ENCODE assay signal across 20 mouse cellular contexts in genomic region chr9:109008081-109008480, GRCm38 (mm10). TPM values are rescaled to one million over a fixed set of nuclear protein-coding genes. Genes with fewer than 3 reads are reported as not detected.
DNase-seq lines count a peak whose midpoint lies in the region; ATAC-seq and TF ChIP-seq lines count a peak whose summit lies in the region.
"Had no signal": no experiment of that assay in that cellular context is flagged by ENCODE, and none has a peak within 500 bp of the region (broad histone marks: within the 10 kb centered on the region; RNA-seq: fewer than 3 reads in every experiment).

No protein-coding gene starts in this region.

- TF ChIP-seq CTCF in left cerebral cortex, adult 2 months (IDR thresholded peaks at IDR 0.05) = no peak

- no peak overlapping the region for H3K9ac ChIP-seq in forebrain, embryonic 14.5 days (ENCODE audit: low read length)
- H3K9ac ChIP-seq in heart, embryonic 11.5 days (ENCODE audit: low read depth, low read length) = no peak overlapping the region
- H3K9ac ChIP-seq: forebrain, embryonic 15.5 days had no signal

- no peak overlapping the region for H3K4me3 ChIP-seq in forebrain, embryonic 10.5 days
- H3K4me3 ChIP-seq in forebrain, embryonic 14.5 days (ENCODE audit: low read depth, low read length) = no peak overlapping the region
- H3K4me3 ChIP-seq in heart, embryonic 10.5 days = no peak overlapping the region
- H3K4me3 ChIP-seq in heart, embryonic 11.5 days (ENCODE audit: low read depth, low read length) = no peak overlapping the region
- H3K4me3 ChIP-seq in left cerebral cortex, adult 2 months = no peak overlapping the region
- no peak overlapping the region for H3K4me3 ChIP-seq in limb, embryonic 10.5 days
- H3K4me3 ChIP-seq: forebrain, embryonic 15.5 days; heart, embryonic 13.5 days had no signal

- H3K4me1 ChIP-seq in forebrain, embryonic 10.5 days = peaks cover 16% of the 10 kb centered on the region
- no peaks in the 10 kb centered on the region for H3K4me1 ChIP-seq in forebrain, embryonic 14.5 days (ENCODE audit: control insufficient read depth, insufficient read depth, low read length)
- H3K4me1 ChIP-seq in heart, embryonic 10.5 days = peaks cover 43% of the 10 kb centered on the region
- peaks cover 24% of the 10 kb centered on the region for H3K4me1 ChIP-seq in heart, embryonic 11.5 days (ENCODE audit: control insufficient read depth, insufficient read depth, low read length)
- peaks cover 26% of the 10 kb centered on the region for H3K4me1 ChIP-seq in limb, embryonic 10.5 days
- H3K4me1 ChIP-seq: forebrain, embryonic 15.5 days had no signal

- H3K27me3 ChIP-seq in forebrain, embryonic 10.5 days (ENCODE audit: poor library complexity, severe bottlenecking) = no peaks in the 10 kb centered on the region
- no peaks in the 10 kb centered on the region for H3K27me3 ChIP-seq in forebrain, embryonic 14.5 days (replicated peaks; ENCODE audit: control insufficient read depth, insufficient read depth, low read length)
- no peaks in the 10 kb centered on the region for H3K27me3 ChIP-seq in heart, embryonic 10.5 days (ENCODE audit: insufficient read depth, poor library complexity, severe bottlenecking)
- no peaks in the 10 kb centered on the region for H3K27me3 ChIP-seq in heart, embryonic 11.5 days (ENCODE audit: control insufficient read depth, insufficient read depth, low read length)
- H3K27me3 ChIP-seq in limb, embryonic 10.5 days (ENCODE audit: low read depth, poor library complexity, severe bottlenecking) = no peaks in the 10 kb centered on the region
- H3K27me3 ChIP-seq: forebrain, embryonic 15.5 days; heart, embryonic 13.5 days had no signal

- intact Hi-C loops in left cerebral cortex, adult 2 months (cut with DNase I) = loop anchor here (2.0 to 10.0 kb wide), 2 partner anchors 15 to 597 kb away; no protein-coding TSS in a partner anchor

- ATAC-seq in forebrain, embryonic 14.5 days = no peak
- no peak for ATAC-seq in heart, embryonic 11.5 days (replicated peaks; ENCODE audit: insufficient number of reproducible peaks, low FRiP score, low TSS enrichment)
- ATAC-seq: forebrain, embryonic 15.5 days; hindbrain, postnatal 0 days had no signal

- H3K27ac ChIP-seq in forebrain, embryonic 10.5 days = peak overlapping the region; percentile 58
- H3K27ac ChIP-seq in forebrain, embryonic 14.5 days (ENCODE audit: low read depth, low read length) = no peak overlapping the region
- H3K27ac ChIP-seq in heart, embryonic 10.5 days = peak overlapping the region; percentile 42
- no peak overlapping the region for H3K27ac ChIP-seq in heart, embryonic 11.5 days (ENCODE audit: low read depth, low read length)
- H3K27ac ChIP-seq in left cerebral cortex, adult 2 months = peak overlapping the region; percentile 83
- 0 out of 2 replicates have a peak overlapping the region, but pooled peaks have one; percentile 0 for H3K27ac ChIP-seq in limb, embryonic 10.5 days
- H3K27ac ChIP-seq: forebrain, embryonic 15.5 days; heart, embryonic 13.5 days; hindbrain, postnatal 0 days had no signal

- 80% methylated on average over 9 of the region's 9 CpGs for WGBS in forebrain, embryonic 10.5 days
- 78% methylated on average over 9 of the region's 9 CpGs for WGBS in forebrain, embryonic 14.5 days
- WGBS in heart, embryonic 10.5 days = 72% methylated on average over 9 of the region's 9 CpGs
- whole genome bisulfite sequencing in heart, embryonic 11.5 days (ENCODE audit: insufficient replicate concordance) = 75% methylated on average over 9 of the region's 9 CpGs
- WGBS in limb, embryonic 10.5 days = 91% methylated on average over 9 of the region's 9 CpGs

- no peak for DNase-seq in forebrain, embryonic 10.5 days (ENCODE audit: extremely low spot score, low spot score)
- no peak for DNase-seq in forebrain, embryonic 14.5 days (ENCODE audit: low spot score)
- no peak for DNase-seq in heart, embryonic 10.5 days (ENCODE audit: low spot score)
- DNase-seq in left cerebral cortex, adult 2 months (ENCODE audit: extremely low spot score in 1 of 2, low spot score in 2 of 2) = no peak
- no peak for DNase-seq in left cerebral cortex, adult 9 months (ENCODE audit: low spot score in 2 of 2)
- DNase-seq in limb, embryonic 10.5 days (ENCODE audit: low spot score) = no peak
- no peak for DNase-seq in embryo, embryonic 10.5 days (ENCODE audit: low spot score)
- DNase-seq: adrenal gland, postnatal 10 days; cerebellum, adult 11 months; cerebellum, adult 8-10 months; cerebellum, postnatal 14 days; heart, adult 18-20 months; kidney, adult 11 months had no signal

- no peaks in the 10 kb centered on the region for H3K9me3 ChIP-seq in forebrain, embryonic 10.5 days
- H3K9me3 ChIP-seq in forebrain, embryonic 14.5 days (replicated peaks; ENCODE audit: control insufficient read depth, low read length) = no peaks in the 10 kb centered on the region
- no peaks in the 10 kb centered on the region for H3K9me3 ChIP-seq in heart, embryonic 10.5 days
- H3K9me3 ChIP-seq in heart, embryonic 11.5 days (replicated peaks; ENCODE audit: control insufficient read depth, low read length) = no peaks in the 10 kb centered on the region
- H3K9me3 ChIP-seq in limb, embryonic 10.5 days (replicated peaks) = no peaks in the 10 kb centered on the region
- H3K9me3 ChIP-seq: forebrain, embryonic 15.5 days; heart, embryonic 13.5 days had no signal

- no peak overlapping the region for H3K4me2 ChIP-seq in forebrain, embryonic 14.5 days (ENCODE audit: low read length)
- H3K4me2 ChIP-seq in heart, embryonic 11.5 days = no peak overlapping the region
- H3K4me2 ChIP-seq: forebrain, embryonic 15.5 days; heart, embryonic 13.5 days had no signal

- peaks cover 2% of the 10 kb centered on the region; the same call in 1 of the 2 replicates for H3K36me3 ChIP-seq in forebrain, embryonic 10.5 days (replicated peaks)
- H3K36me3 ChIP-seq in forebrain, embryonic 14.5 days (ENCODE audit: control insufficient read depth, insufficient read depth, low read length) = 0 out of 2 replicates have a peak, but pooled peaks cover 10% of the 10 kb centered on the region
- no peaks in the 10 kb centered on the region for H3K36me3 ChIP-seq in heart, embryonic 10.5 days
- H3K36me3 ChIP-seq in heart, embryonic 11.5 days (ENCODE audit: control insufficient read depth, insufficient read depth, low read length) = no peaks in the 10 kb centered on the region
- H3K36me3 ChIP-seq in limb, embryonic 10.5 days = no peaks in the 10 kb centered on the region

RNA-seq across cellular contexts. Expression of gene Pfkfb4, which starts 16.5 kb away (rescaled TPM):
- polyA plus RNA-seq in forebrain, embryonic 10.5 days (2016; fragmentation: Nextera tagmentation; extraction: Ambion mirVana) = 10.5 and 12.4 TPM in 2 replicates
- 16.0 and 20.8 TPM in 2 replicates for polyA plus RNA-seq in forebrain, embryonic 14.5 days (2014; fragmentation: Nextera tagmentation; extraction: Ambion mirVana)
- 6.9 and 9.4 TPM in 2 replicates for polyA plus RNA-seq in heart, embryonic 10.5 days (2016; fragmentation: Nextera tagmentation; extraction: Ambion mirVana)
- polyA plus RNA-seq in heart, embryonic 11.5 days (2014; fragmentation: Nextera tagmentation; extraction: Ambion mirVana) = 3.6 and 4.5 TPM in 2 replicates
- 10 to 100 TPM; 15.8 to 17.7 TPM for total RNA-seq in left cerebral cortex, adult 2 months (2021)
- 12.5 and 14.6 TPM in 2 replicates for polyA plus RNA-seq in limb, embryonic 10.5 days (2016; fragmentation: Nextera tagmentation; extraction: Ambion mirVana)

RNA-seq across cellular contexts. Expression of gene Ucn2, which starts 22.3 kb away (rescaled TPM):
- not detected in 2 replicates for polyA plus RNA-seq in forebrain, embryonic 10.5 days (2016; fragmentation: Nextera tagmentation; extraction: Ambion mirVana)
- polyA plus RNA-seq in forebrain, embryonic 14.5 days (2014; fragmentation: Nextera tagmentation; extraction: Ambion mirVana) = 0.15 and 0.25 TPM in 2 replicates
- not detected in 2 replicates for polyA plus RNA-seq in heart, embryonic 10.5 days (2016; fragmentation: Nextera tagmentation; extraction: Ambion mirVana)
- not detected in 2 replicates for polyA plus RNA-seq in heart, embryonic 11.5 days (2014; fragmentation: Nextera tagmentation; extraction: Ambion mirVana)
- under 1 TPM; 0.40 to 0.41 TPM for total RNA-seq in left cerebral cortex, adult 2 months (2021)
- polyA plus RNA-seq in limb, embryonic 10.5 days (2016; fragmentation: Nextera tagmentation; extraction: Ambion mirVana) = not detected in 2 replicates
- total RNA-seq: common myeloid progenitor, adult 5-6 weeks; heart, adult 18-20 months; heart, postnatal 25 days; hindbrain, postnatal 0 days had no signal
- polyA plus RNA-seq: forebrain, embryonic 15.5 days; heart, embryonic 13.5 days; hindbrain, embryonic 11.5 days; hindbrain, postnatal 0 days had no signal

RNA-seq across cellular contexts. Expression of gene Shisa5, which starts 30.3 kb away (rescaled TPM):
- 29.7 and 31.5 TPM in 2 replicates for polyA plus RNA-seq in forebrain, embryonic 10.5 days (2016; fragmentation: Nextera tagmentation; extraction: Ambion mirVana)
- 40.8 and 48.9 TPM in 2 replicates for polyA plus RNA-seq in forebrain, embryonic 14.5 days (2014; fragmentation: Nextera tagmentation; extraction: Ambion mirVana)
- polyA plus RNA-seq in heart, embryonic 10.5 days (2016; fragmentation: Nextera tagmentation; extraction: Ambion mirVana) = 58.2 and 68.5 TPM in 2 replicates
- polyA plus RNA-seq in heart, embryonic 11.5 days (2014; fragmentation: Nextera tagmentation; extraction: Ambion mirVana) = 49.0 and 59.1 TPM in 2 replicates
- total RNA-seq in left cerebral cortex, adult 2 months (2021) = 10 to 100 TPM; 71.6 to 77.5 TPM
- 36.1 and 44.4 TPM in 2 replicates for polyA plus RNA-seq in limb, embryonic 10.5 days (2016; fragmentation: Nextera tagmentation; extraction: Ambion mirVana)

RNA-seq across cellular contexts. Expression of gene Trex1, which starts 51.5 kb away (rescaled TPM):
- polyA plus RNA-seq in forebrain, embryonic 10.5 days (2016; fragmentation: Nextera tagmentation; extraction: Ambion mirVana) = 7.6 and 9.1 TPM in 2 replicates
- polyA plus RNA-seq in forebrain, embryonic 14.5 days (2014; fragmentation: Nextera tagmentation; extraction: Ambion mirVana) = 11.1 and 11.9 TPM in 2 replicates
- 8.2 and 8.9 TPM in 2 replicates for polyA plus RNA-seq in heart, embryonic 10.5 days (2016; fragmentation: Nextera tagmentation; extraction: Ambion mirVana)
- 5.7 and 7.0 TPM in 2 replicates for polyA plus RNA-seq in heart, embryonic 11.5 days (2014; fragmentation: Nextera tagmentation; extraction: Ambion mirVana)
- total RNA-seq in left cerebral cortex, adult 2 months (2021) = 10 to 100 TPM; 11.7 to 15.3 TPM
- polyA plus RNA-seq in limb, embryonic 10.5 days (2016; fragmentation: Nextera tagmentation; extraction: Ambion mirVana) = 7.5 and 9.4 TPM in 2 replicates

RNA-seq across cellular contexts. Expression of gene Col7a1, which starts 54.7 kb away (rescaled TPM):
- polyA plus RNA-seq in forebrain, embryonic 10.5 days (2016; fragmentation: Nextera tagmentation; extraction: Ambion mirVana) = 1.5 and 2.3 TPM in 2 replicates
- polyA plus RNA-seq in forebrain, embryonic 14.5 days (2014; fragmentation: Nextera tagmentation; extraction: Ambion mirVana) = 1.1 and 1.2 TPM in 2 replicates
- 1.0 and 1.8 TPM in 2 replicates for polyA plus RNA-seq in heart, embryonic 10.5 days (2016; fragmentation: Nextera tagmentation; extraction: Ambion mirVana)
- 0.28 and 0.77 TPM in 2 replicates for polyA plus RNA-seq in heart, embryonic 11.5 days (2014; fragmentation: Nextera tagmentation; extraction: Ambion mirVana)
- total RNA-seq in left cerebral cortex, adult 2 months (2021) = 1 to 10 TPM; 2.8 to 4.0 TPM
- polyA plus RNA-seq in limb, embryonic 10.5 days (2016; fragmentation: Nextera tagmentation; extraction: Ambion mirVana) = 1.7 and 3.1 TPM in 2 replicates

Comparison
In these comparisons a context has a peak if more than half of its experiments do, and no peak if none do; other contexts are left out.
1. H3K27ac ChIP-seq: peak in forebrain, embryonic 10.5 days (single experiment), heart, embryonic 10.5 days (single experiment), left cerebral cortex, adult 2 months (single experiment) and limb, embryonic 10.5 days (single experiment); none in forebrain, embryonic 14.5 days (single experiment) and heart, embryonic 11.5 days (single experiment).